Mouse (Mus musculus) liver, embryonic 12.5 days (tissue): Measurements from ENCODE around the gene Miox. TPM values are rescaled to one million over a fixed set of nuclear protein-coding genes. Genes with fewer than 3 reads are reported as not detected.

Source experiments
- ATAC-seq: fragments of 200-750 bp; cut with Nextera tagmentation; 2 replicates; pipeline ENCODE4 v1.8.0; 2017; ENCODE audit warnings: moderate number of reproducible peaks, mild to moderate bottlenecking, moderate library complexity
- H3K27ac ChIP-seq: fragments of 300-500 bp; sonication (generic); 2 replicates; pipeline ENCODE4 v1.5.1; 2016; ENCODE audit warnings: mild to moderate bottlenecking
- H3K27me3 ChIP-seq: fragments of 300-500 bp; sonication (generic); replicated peaks from 2 replicates; pipeline ENCODE4 v1.6.1; 2016; ENCODE audit warnings: mild to moderate bottlenecking, moderate library complexity
- H3K36me3 ChIP-seq: fragments of 300-500 bp; sonication (generic); 2 replicates; pipeline ENCODE4 v1.6.1; 2016; ENCODE audit warnings: mild to moderate bottlenecking, moderate library complexity
- H3K4me1 ChIP-seq: fragments of 300-500 bp; sonication (generic); 2 replicates; pipeline ENCODE4 v1.6.1; 2016
- H3K4me2 ChIP-seq: fragments of 300-500 bp; sonication (generic); 2 replicates; pipeline ENCODE4 v1.6.1; 2016; ENCODE audit warnings: mild to moderate bottlenecking, moderate library complexity
- H3K4me3 ChIP-seq: fragments of 300-500 bp; sonication (generic); 2 replicates; pipeline ENCODE4 v1.5.1; 2016; ENCODE audit warnings: mild to moderate bottlenecking, moderate library complexity
- H3K9ac ChIP-seq: fragments of 300-500 bp; sonication (generic); 2 replicates; pipeline ENCODE4 v1.6.1; 2016; ENCODE audit warnings: mild to moderate bottlenecking, moderate library complexity
- H3K9me3 ChIP-seq: fragments of 300-500 bp; sonication (generic); replicated peaks from 2 replicates; pipeline ENCODE4 v1.6.1; 2016; ENCODE audit warnings: mild to moderate bottlenecking, moderate library complexity
- WGBS: fragments of 180-500 bp; shearing (Covaris S2); methylation state at CpG from one replicate; pipeline ENCODE4 v1.1.7; 2016; ENCODE audit not compliant: insufficient replicate concordance; 5-methylcytosine and 5-hydroxymethylcytosine counted together
- polyA plus RNA-seq: library from polyadenylated mRNA; unstranded; fragments of >200 nt; fragmentation: Nextera tagmentation; extraction: Ambion mirVana; gene quantifications from 2 replicates; pipeline ENCODE4 v1.2.1, GENCODE M21; 2016

Miox gene
- polyA plus RNA-seq, 1 experiment from 2014 or later, result 2.4 TPM

- Histone ChIP-seq H3K4me3 (no peak overlapping the region), H3K27me3 (no peaks in the 10 kb centered on the region), H3K4me2 (no peak overlapping the region), H3K27ac (no peak overlapping the region), H3K36me3 (peaks cover 92% of the 10 kb centered on the region), H3K9ac (no peak overlapping the region), H3K9me3 (no peaks in the 10 kb centered on the region), H3K4me1 (peaks cover 35% of the 10 kb centered on the region)
- ATAC-seq, result no peak
- 88% methylated on average over 2 of the region's 2 CpGs for WGBS
These were observed 36.5 kb upstream of the Miox start for GRCm38 (mm10) chr15:89297695-89298094.

GRCm38 (mm10) chr15:89300180-89300579 is 34.0 kb upstream of the Miox start:
- Histone ChIP-seq H3K27ac (no peak overlapping the region), H3K4me1 (peaks cover 24% of the 10 kb centered on the region), H3K9ac (no peak overlapping the region), H3K27me3 (no peaks in the 10 kb centered on the region), H3K9me3 (no peaks in the 10 kb centered on the region), H3K36me3 (peaks cover 92% of the 10 kb centered on the region), H3K4me2 (no peak overlapping the region), H3K4me3 (no peak overlapping the region)
- no peak for ATAC-seq
- whole genome bisulfite sequencing, result 81% methylated on average over 13 of the region's 13 CpGs

GRCm38 (mm10) chr15:89300600-89300999 is 33.6 kb upstream of the Miox start:
- WGBS, result 88% methylated on average over 8 of the region's 8 CpGs
- Histone ChIP-seq H3K4me1 (peaks cover 20% of the 10 kb centered on the region), H3K36me3 (peaks cover 92% of the 10 kb centered on the region), H3K4me2 (no peak overlapping the region), H3K27me3 (no peaks in the 10 kb centered on the region), H3K4me3 (no peak overlapping the region), H3K9ac (no peak overlapping the region), H3K9me3 (no peaks in the 10 kb centered on the region), H3K27ac (no peak overlapping the region)
- no peak for ATAC-seq

- no peak overlapping the region for H3K27ac ChIP-seq
- H3K27me3 ChIP-seq, result no peaks in the 10 kb centered on the region
- H3K4me1 ChIP-seq, result peaks cover 35% of the 10 kb centered on the region
- no peaks in the 10 kb centered on the region for H3K9me3 ChIP-seq
- no peak overlapping the region for H3K9ac ChIP-seq
- H3K4me3 ChIP-seq, result no peak overlapping the region
- H3K36me3 ChIP-seq, result peaks cover 70% of the 10 kb centered on the region
- ATAC-seq, result no peak
- H3K4me2 ChIP-seq, result no peak overlapping the region
- WGBS, result 70% methylated on average over 1 of the region's 1 CpGs
These were observed 28.2 kb upstream of the Miox start for GRCm38 (mm10) chr15:89305966-89306365.

GRCm38 (mm10) chr15:89307461-89307860 is 26.7 kb upstream of the Miox start:
- H3K4me3 ChIP-seq, result no peak overlapping the region
- peaks cover 45% of the 10 kb centered on the region for H3K4me1 ChIP-seq
- no peaks in the 10 kb centered on the region for H3K9me3 ChIP-seq
- H3K27me3 ChIP-seq, result no peaks in the 10 kb centered on the region
- no peak for ATAC-seq
- 76% methylated on average over 13 of the region's 13 CpGs for WGBS
- H3K27ac ChIP-seq, result no peak overlapping the region
- H3K9ac ChIP-seq, result no peak overlapping the region
- H3K4me2 ChIP-seq, result no peak overlapping the region
- peaks cover 55% of the 10 kb centered on the region for H3K36me3 ChIP-seq

- H3K36me3 ChIP-seq, result peaks cover 44% of the 10 kb centered on the region
- 72% methylated on average over 7 of the region's 7 CpGs for WGBS
- H3K27ac ChIP-seq, result no peak overlapping the region
- no peak for ATAC-seq
- H3K27me3 ChIP-seq, result no peaks in the 10 kb centered on the region
- no peak overlapping the region for H3K4me3 ChIP-seq
- H3K4me2 ChIP-seq, result no peak overlapping the region
- no peaks in the 10 kb centered on the region for H3K9me3 ChIP-seq
- peaks cover 53% of the 10 kb centered on the region for H3K4me1 ChIP-seq
- H3K9ac ChIP-seq, result no peak overlapping the region
These were observed 25.6 kb upstream of the Miox start for GRCm38 (mm10) chr15:89308406-89309139.

GRCm38 (mm10) chr15:89309962-89310498 is 24.2 kb upstream of the Miox start:
- peak overlapping the region; percentile 12; the same call in 1 of the 2 replicates for H3K27ac ChIP-seq
- no peaks in the 10 kb centered on the region for H3K9me3 ChIP-seq
- peaks cover 29% of the 10 kb centered on the region for H3K36me3 ChIP-seq
- no peak overlapping the region for H3K4me3 ChIP-seq
- no peaks in the 10 kb centered on the region for H3K27me3 ChIP-seq
- peaks cover 65% of the 10 kb centered on the region for H3K4me1 ChIP-seq
- 25% methylated on average over 5 of the region's 6 CpGs for WGBS
- H3K4me2 ChIP-seq, result peak overlapping the region; percentile 30
- 0 out of 2 replicates have a peak, but pooled peaks have one; percentile 13 for ATAC-seq
- H3K9ac ChIP-seq, result peak overlapping the region; percentile 23; the same call in 1 of the 2 replicates

- H3K27me3 ChIP-seq, result no peaks in the 10 kb centered on the region
- WGBS, result 72% methylated on average over 4 of the region's 4 CpGs
- H3K9ac ChIP-seq, result peak overlapping the region; percentile 88; the same call in 1 of the 2 replicates
- peak overlapping the region; percentile 97 for H3K4me2 ChIP-seq
- H3K4me3 ChIP-seq, result peak overlapping the region; percentile 86; the same call in 1 of the 2 replicates
- H3K27ac ChIP-seq, result peak overlapping the region; percentile 12; the same call in 1 of the 2 replicates
- no peaks in the 10 kb centered on the region for H3K36me3 ChIP-seq
- ATAC-seq, result no peak
- no peaks in the 10 kb centered on the region for H3K9me3 ChIP-seq
- H3K4me1 ChIP-seq, result peaks cover 72% of the 10 kb centered on the region
These were observed 20.8 kb upstream of the Miox start for GRCm38 (mm10) chr15:89313359-89313758.

- Histone ChIP-seq H3K4me2 (peak overlapping the region; percentile 97), H3K27me3 (no peaks in the 10 kb centered on the region), H3K27ac (0 out of 2 replicates have a peak overlapping the region, but pooled peaks have one; percentile 63), H3K36me3 (no peaks in the 10 kb centered on the region), H3K4me3 (peak overlapping the region; percentile 86), H3K4me1 (peaks cover 64% of the 10 kb centered on the region), H3K9me3 (no peaks in the 10 kb centered on the region), H3K9ac (peak overlapping the region; percentile 88)
- no peak for ATAC-seq
- 29% methylated on average over 3 of the region's 3 CpGs for WGBS
These were observed 20.1 kb upstream of the Miox start for GRCm38 (mm10) chr15:89314107-89314506.

GRCm38 (mm10) chr15:89314511-89315189 is 19.5 kb upstream of the Miox start:
- no peaks in the 10 kb centered on the region for H3K27me3 ChIP-seq
- H3K4me2 ChIP-seq, result peak overlapping the region; percentile 97
- H3K9me3 ChIP-seq, result no peaks in the 10 kb centered on the region
- peaks cover 59% of the 10 kb centered on the region for H3K4me1 ChIP-seq
- peak overlapping the region; percentile 86 for H3K4me3 ChIP-seq
- under 1% methylated on average over 58 of the region's 58 CpGs for WGBS
- ATAC-seq, result peak; percentile 56
- peak overlapping the region; percentile 63 for H3K27ac ChIP-seq
- peak overlapping the region; percentile 88 for H3K9ac ChIP-seq
- H3K36me3 ChIP-seq, result no peaks in the 10 kb centered on the region

- Histone ChIP-seq H3K36me3 (no peaks in the 10 kb centered on the region), H3K4me2 (peak within 1 kb of the TSS; percentile 97), H3K27ac (peak within 1 kb of the TSS; percentile 75), H3K4me1 (peaks cover 53% of the 10 kb centered on the region), H3K9me3 (no peaks in the 10 kb centered on the region), H3K9ac (peak within 1 kb of the TSS; percentile 88), H3K4me3 (peak within 1 kb of the TSS; percentile 86), H3K27me3 (no peaks in the 10 kb centered on the region)
- under 1% methylated on average over 37 of the region's 37 CpGs for WGBS
- peak; percentile 100 for ATAC-seq
These were observed 18.9 kb upstream of the Miox start, which contains the start of gene Sbf1 for GRCm38 (mm10) chr15:89315190-89315731. Sbf1 (minus strand) TSS chr15:89315311.
